Mouse (Mus musculus) liver, embryonic 13.5 days (tissue): ENCODE results near the gene Eprs. TPM values are rescaled to one million over a fixed set of nuclear protein-coding genes. Genes with fewer than 3 reads are reported as not detected.
A peak's percentile ranks its signal among the peaks of the same experiment; 100 is the strongest.

ENCODE experiments used
- ATAC-seq: fragments of 200-750 bp; cut with Nextera tagmentation; 2 replicates; pipeline ENCODE4 v1.8.0; 2017; ENCODE audit warnings: low read depth, mild to moderate bottlenecking, moderate number of reproducible peaks, moderate library complexity
- DNase-seq: peaks from one replicate; pipeline ENCODE4 v3.0.0; 2022
- H3K27ac ChIP-seq: fragments of 300-500 bp; sonication (generic); 2 replicates; pipeline ENCODE4 v1.5.1; 2015; ENCODE audit warnings: moderate library complexity, mild to moderate bottlenecking, inconsistent platforms
- H3K27me3 ChIP-seq: fragments of 300-500 bp; sonication (generic); 2 replicates; pipeline ENCODE4 v1.6.1; 2015; ENCODE audit warnings: mild to moderate bottlenecking, inconsistent platforms
- H3K36me3 ChIP-seq: fragments of 300-500 bp; sonication (generic); 2 replicates; pipeline ENCODE4 v1.6.1; 2015; ENCODE audit warnings: mild to moderate bottlenecking, inconsistent platforms
- H3K4me1 ChIP-seq: fragments of 300-500 bp; sonication (generic); replicated peaks from 2 replicates; pipeline ENCODE4 v1.6.1; 2015; ENCODE audit warnings: inconsistent platforms
- H3K4me2 ChIP-seq: fragments of 300-500 bp; sonication (generic); 2 replicates; pipeline ENCODE4 v1.6.1; 2015; ENCODE audit warnings: inconsistent platforms, mild to moderate bottlenecking, moderate library complexity
- H3K4me3 ChIP-seq: fragments of 300-500 bp; sonication (generic); replicated peaks from 2 replicates; pipeline ENCODE4 v1.5.1; 2015; ENCODE audit warnings: mild to moderate bottlenecking, inconsistent platforms
- H3K9ac ChIP-seq: fragments of 300-500 bp; sonication (generic); 2 replicates; pipeline ENCODE4 v1.6.1; 2015; ENCODE audit warnings: mild to moderate bottlenecking, inconsistent platforms
- H3K9me3 ChIP-seq: fragments of 300-500 bp; sonication (generic); replicated peaks from 2 replicates; pipeline ENCODE4 v1.6.1; 2016; ENCODE audit warnings: inconsistent platforms
- WGBS: fragments of 180-500 bp; shearing (Covaris S2); methylation state at CpG from one replicate; pipeline ENCODE4 v1.1.7; 2015; ENCODE audit not compliant: insufficient replicate concordance; 5-methylcytosine and 5-hydroxymethylcytosine counted together
- microRNA counts: library from miRNA; unstranded; fragments of <30 nt; microRNA quantifications from one replicate; lab custom pipeline; 2016
- microRNA-seq: library from miRNA; unstranded; fragments of <30 nt; microRNA quantifications from one replicate; pipeline ENCODE4, GENCODE M21; 2016
- polyA plus RNA-seq: library from polyadenylated mRNA; unstranded; fragments of >200 nt; fragmentation: Nextera tagmentation; extraction: Ambion mirVana; gene quantifications from 2 replicates; pipeline ENCODE4 v1.2.1, GENCODE M21; 2015

The Eprs gene
- polyA plus RNA-seq, 1 experiment from 2014 or later = 113 TPM

GRCm38 (mm10) chr1:185473437-185473836, 110.6 kb downstream of the Eprs start:
- no peaks in the 10 kb centered on the region for H3K9me3 ChIP-seq
- no peak for ATAC-seq
- peak overlapping the region; percentile 99 for H3K27ac ChIP-seq
- no peaks in the 10 kb centered on the region for H3K27me3 ChIP-seq
- H3K4me1 ChIP-seq = peaks cover 88% of the 10 kb centered on the region
- WGBS = 19% methylated on average over 1 of the region's 1 CpGs
- no peak overlapping the region for H3K4me3 ChIP-seq
- no peak for DNase-seq
- peaks cover 5% of the 10 kb centered on the region for H3K36me3 ChIP-seq
- H3K9ac ChIP-seq = peak overlapping the region; percentile 49; the same call in 1 of the 2 replicates
- 0 out of 2 replicates have a peak overlapping the region, but pooled peaks have one; percentile 9 for H3K4me2 ChIP-seq

MicroRNA genes within 50 kb of the gene (microRNA counts, 519-probe panel; counts per million panel counts)
- microRNA mmu-miR-194 (lab: Ali Mortazavi, UCI) = 5,321 counts per million, percentile 57 among the panel's probes with 10 or more counts

Small RNA genes lying within 50 kb of the gene (microRNA-seq; reads per million reads assigned to microRNA genes)
- gene Mir194-1 (12.6 reads per million, percentile 27 among the genes with 10 or more reads in this experiment), gene Mir215 (12.9 reads per million, percentile 28 among the genes with 10 or more reads in this experiment)

Other genes with a start within 250 kb of the Eprs start
- 12.2 and 15.2 TPM in 2 replicates for gene Rab3gap2, start 158.9 kb upstream of the Eprs start, polyA plus RNA-seq
- gene Iars2, start 33.6 kb upstream of the Eprs start, polyA plus RNA-seq = 21.3 and 25.9 TPM in 2 replicates
- gene Bpnt1, start 30.9 kb upstream of the Eprs start, polyA plus RNA-seq = 14.4 and 16.5 TPM in 2 replicates
- gene Slc30a10, start 91.8 kb downstream of the Eprs start, polyA plus RNA-seq = 10.4 and 12.5 TPM in 2 replicates